Mouse (Mus musculus) layer of hippocampus, adult 2 months (tissue): ENCODE results near the gene Wdr20. TPM values are rescaled to one million over a fixed set of nuclear protein-coding genes. Genes with fewer than 3 reads are reported as not detected.
A peak's percentile ranks its signal among the peaks of the same experiment; 100 is the strongest.
"Not testable (repeated sequence)": the region's sequence is repeated elsewhere in the genome, so short reads cannot be mapped to it uniquely, and the experiment has no call there.

Experiments used
- DNase-seq, 2 experiments: peaks; one replicate each; pipeline ENCODE4 v3.0.0; 2022; ENCODE audit warnings: low spot score in 2 of 2
- H3K27ac ChIP-seq: fragments of 200-600 bp; 2 replicates; pipeline ENCODE4 v1.8.1; 2022
- H3K4me3 ChIP-seq: fragments of 200-600 bp; 2 replicates; pipeline ENCODE4 v1.8.1; 2022; ENCODE audit warnings: mild to moderate bottlenecking
- CTCF ChIP-seq: fragments of 200-600 bp; conservative IDR thresholded peaks from 2 replicates; pipeline ENCODE4 v1.8.1; 2022; ENCODE audit warnings: antibody characterized with exemption, mild to moderate bottlenecking, moderate library complexity
- total RNA-seq, 2 experiments: library from RNA; stranded (reverse); gene quantifications; 2 replicates each; pipeline ENCODE4 v1.2.3; 2021

Gene Wdr20
- total RNA-seq, 2 experiments from 2014 or later: 43.5 to 49.9 TPM

DNA sequence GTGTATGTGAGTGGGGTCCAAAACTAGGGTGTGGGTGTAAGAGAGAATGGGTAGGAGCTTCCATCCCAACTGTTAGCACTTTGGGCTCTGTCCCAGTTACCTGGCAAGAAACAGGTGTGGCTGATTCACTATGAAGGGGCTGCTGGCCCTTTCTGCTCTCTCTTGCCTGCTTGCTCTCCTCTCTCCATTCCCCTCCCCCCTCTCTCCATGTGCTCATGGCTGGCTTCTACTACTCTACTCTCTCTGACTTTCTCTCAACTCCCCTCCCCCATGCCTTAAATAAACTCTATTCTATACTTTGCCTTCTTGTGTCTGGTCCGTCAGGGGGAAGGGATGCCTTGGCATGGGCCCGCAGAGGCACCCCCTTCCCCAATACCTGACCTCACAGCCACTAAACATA lies 37.0 kb upstream of the Wdr20 start:
- Histone ChIP-seq H3K27ac (no peak overlapping the region), H3K4me3 (no peak overlapping the region)
- no peak for DNase-seq
- TF ChIP-seq CTCF: no peak

DNA sequence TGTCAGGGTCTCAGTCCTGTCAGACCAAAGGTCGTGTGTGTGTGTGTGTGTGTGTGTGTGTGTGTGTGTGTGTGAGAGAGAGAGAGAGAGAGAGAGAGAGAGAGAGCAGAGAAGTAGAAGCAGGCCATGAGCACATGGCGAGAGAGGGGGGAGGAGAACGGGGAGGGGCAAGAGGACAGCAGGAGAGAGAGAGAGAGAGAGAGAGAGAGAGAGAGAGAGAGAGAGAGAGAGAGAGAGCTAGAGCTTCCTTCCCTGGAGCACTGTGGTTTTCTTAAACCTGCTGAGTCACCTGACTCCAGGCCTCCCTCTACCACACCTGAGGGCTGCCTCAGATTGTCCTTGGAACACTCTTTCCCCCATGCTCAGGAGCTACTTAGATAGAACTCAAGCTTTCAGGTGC lies 36.4 kb upstream of the Wdr20 start:
- H3K4me3 ChIP-seq, DNase-seq, H3K27ac ChIP-seq: not testable (repeated sequence)

GRCm38 (mm10) chr12:110702556-110702955 lies 35.2 kb upstream of the Wdr20 start, which contains the start of gene Hsp90aa1:
Hsp90aa1 (minus strand) TSS chr12:110702728.
- H3K27ac ChIP-seq: no peak within 1 kb of the TSS
- TF ChIP-seq CTCF: no peak
- no peak within 1 kb of the TSS for H3K4me3 ChIP-seq
- no peak for DNase-seq

DNA sequence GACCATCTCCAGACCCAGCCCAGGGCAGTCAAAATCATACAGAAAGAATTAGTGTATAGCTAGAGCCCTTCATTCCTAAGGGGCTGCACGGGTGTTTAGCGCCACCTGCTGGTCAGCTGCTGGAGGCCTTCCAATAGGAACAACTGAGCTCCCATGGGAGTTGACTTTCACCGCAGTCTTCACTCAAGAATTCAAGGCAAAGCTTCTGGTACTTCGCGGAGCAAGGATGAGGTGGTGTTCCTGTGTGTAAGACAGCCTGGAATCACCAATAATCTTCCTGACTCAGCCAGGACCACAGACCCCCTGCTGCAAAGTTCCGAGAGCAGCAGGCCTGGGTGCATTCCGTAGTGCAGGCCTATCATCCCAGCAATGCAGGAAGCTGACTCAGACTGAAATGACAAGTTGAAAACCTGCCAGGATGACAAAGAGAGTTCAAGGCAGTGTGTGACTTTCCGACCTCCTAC lies 34.7 kb upstream of the Wdr20 start:
- H3K4me3 ChIP-seq: no peak overlapping the region
- TF ChIP-seq CTCF: peak; percentile 100
- peak; percentile 73 to 89 for DNase-seq
- H3K27ac ChIP-seq: no peak overlapping the region

GRCm38 (mm10) chr12:110703682-110704081 lies 34.1 kb upstream of the Wdr20 start:
- no peak for TF ChIP-seq CTCF
- no peak overlapping the region for H3K4me3 ChIP-seq
- no peak overlapping the region for H3K27ac ChIP-seq
- no peak for DNase-seq

GRCm38 (mm10) chr12:110705419-110705818 lies 32.3 kb upstream of the Wdr20 start:
- not testable (repeated sequence) for DNase-seq, H3K4me3 ChIP-seq, H3K27ac ChIP-seq

DNA sequence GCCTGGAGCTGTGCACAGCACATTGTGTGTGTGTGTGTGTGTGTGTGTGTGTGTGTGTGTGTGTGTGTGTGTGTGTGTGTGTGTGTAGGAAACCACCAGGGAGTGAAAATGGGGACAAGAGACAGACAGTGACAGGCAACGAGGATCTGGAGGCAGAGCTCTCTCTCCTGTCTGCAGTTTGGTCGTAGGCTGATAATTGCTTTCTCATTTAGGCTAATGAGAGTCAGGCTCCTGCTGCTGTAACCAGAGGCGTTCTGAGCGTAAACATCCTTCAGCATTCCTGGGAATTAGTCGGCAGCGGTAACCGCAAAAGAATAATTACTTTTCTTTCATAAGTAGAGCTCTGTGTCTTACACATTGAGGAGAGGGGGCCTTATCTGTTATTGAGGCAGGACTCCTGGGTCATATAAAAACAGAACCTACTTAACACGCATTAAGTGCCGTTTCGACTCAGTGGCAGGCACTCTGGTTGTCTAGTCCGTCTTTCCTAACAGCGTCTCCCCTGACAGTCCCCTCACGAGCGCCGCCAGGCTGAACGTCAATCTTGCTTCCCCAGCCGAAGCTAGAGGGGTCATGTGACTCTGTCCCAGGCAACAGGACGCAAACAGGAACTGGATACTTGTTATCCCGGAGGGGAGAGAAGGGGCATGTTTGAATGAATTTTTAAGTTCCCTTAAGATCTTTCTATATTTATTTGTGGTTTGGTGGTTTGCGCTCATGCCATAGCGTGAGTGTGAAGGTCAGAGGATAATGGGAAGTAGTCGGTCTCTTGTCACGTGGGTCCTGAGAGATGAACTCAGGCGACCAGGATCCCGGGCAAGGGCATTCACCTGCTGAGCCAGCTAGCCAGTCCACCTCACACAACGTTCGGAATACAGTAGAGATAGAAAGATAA lies 31.2 kb upstream of the Wdr20 start:
- peak; percentile 19 to 31 for DNase-seq
- peak overlapping the region; percentile 28 for H3K27ac ChIP-seq
- peak overlapping the region; percentile 47 for H3K4me3 ChIP-seq
- peak; percentile 33 for TF ChIP-seq CTCF

GRCm38 (mm10) chr12:110707451-110707850 lies 30.3 kb upstream of the Wdr20 start:
- TF ChIP-seq CTCF: no peak
- Histone ChIP-seq H3K27ac (no peak overlapping the region), H3K4me3 (no peak overlapping the region)
- no peak for DNase-seq

GRCm38 (mm10) chr12:110711270-110711669 lies 26.5 kb upstream of the Wdr20 start:
- TF ChIP-seq CTCF: no peak
- Histone ChIP-seq H3K4me3 (no peak overlapping the region), H3K27ac (no peak overlapping the region)
- DNase-seq: no peak

- no peak for DNase-seq
- no peak overlapping the region for H3K4me3 ChIP-seq
- H3K27ac ChIP-seq: no peak overlapping the region
- TF ChIP-seq CTCF: peak; percentile 58
Observed at GRCm38 (mm10) chr12:110713784-110714183, 24.0 kb upstream of the Wdr20 start.

GRCm38 (mm10) chr12:110714215-110714614 lies 23.5 kb upstream of the Wdr20 start:
- Histone ChIP-seq H3K27ac (no peak overlapping the region), H3K4me3 (no peak overlapping the region)
- no peak for TF ChIP-seq CTCF
- no peak for DNase-seq

- Histone ChIP-seq H3K27ac (no peak overlapping the region), H3K4me3 (no peak overlapping the region)
- no peak for DNase-seq
- no peak for TF ChIP-seq CTCF
Observed at GRCm38 (mm10) chr12:110716004-110716403, 21.7 kb upstream of the Wdr20 start.

DNA sequence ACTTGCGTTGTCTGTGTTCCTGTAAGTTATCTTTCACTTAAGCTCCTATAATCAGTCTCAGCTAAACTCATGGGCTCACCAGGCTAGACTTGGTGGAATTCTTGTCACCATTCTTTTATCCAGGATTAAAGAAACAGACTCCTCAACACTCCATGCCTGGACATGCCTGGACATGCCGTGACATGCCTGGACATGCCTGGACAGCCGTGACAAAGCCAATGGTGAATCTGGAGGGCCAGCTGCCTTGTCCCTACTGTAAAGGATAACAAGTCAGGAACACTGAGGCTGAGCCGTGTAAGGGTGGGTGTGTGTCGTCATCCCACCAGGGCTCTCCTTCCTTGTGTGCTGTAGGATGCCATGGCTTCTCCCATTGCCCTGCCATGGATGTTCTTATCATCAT lies 12.7 kb upstream of the Wdr20 start:
- DNase-seq: no peak
- no peak for TF ChIP-seq CTCF
- Histone ChIP-seq H3K27ac (no peak overlapping the region), H3K4me3 (no peak overlapping the region)

DNA sequence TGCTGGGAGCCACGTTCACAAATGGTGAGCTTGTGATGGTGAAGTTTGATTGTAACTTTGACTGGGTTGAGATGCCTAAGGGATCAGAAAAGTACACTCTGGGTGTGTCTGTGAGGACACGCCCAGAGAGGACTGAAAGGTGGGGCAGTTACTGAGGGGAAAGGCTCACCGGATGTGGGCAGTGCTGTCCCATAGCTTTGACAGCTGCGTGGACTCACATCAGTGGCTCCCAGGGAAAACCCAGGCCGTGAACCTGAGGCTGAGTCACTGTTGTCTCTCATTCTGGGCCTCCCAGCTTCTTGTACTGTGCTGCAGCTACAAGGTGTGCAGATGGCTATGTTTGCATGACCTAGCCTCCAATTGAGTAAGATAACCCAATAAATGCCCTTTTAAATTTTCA lies 12.3 kb upstream of the Wdr20 start:
- no peak for TF ChIP-seq CTCF
- no peak for DNase-seq
- Histone ChIP-seq H3K4me3 (no peak overlapping the region), H3K27ac (no peak overlapping the region)
